Mouse (Mus musculus) midbrain, embryonic 14.5 days (tissue): ENCODE data around the gene Atp6v0a1. TPM values are rescaled to one million over a fixed set of nuclear protein-coding genes. Genes with fewer than 3 reads are reported as not detected.
A peak's percentile ranks its signal among the peaks of the same experiment; 100 is the strongest.
"Not testable (repeated sequence)": the region's sequence is repeated elsewhere in the genome, so short reads cannot be mapped to it uniquely, and the experiment has no call there.

Experiments
- ATAC-seq: fragments of 200-750 bp; cut with Nextera tagmentation; 2 replicates; pipeline ENCODE4 v1.8.0; 2017; ENCODE audit warnings: moderate number of reproducible peaks, moderate library complexity; ENCODE audit not compliant: low FRiP score, low TSS enrichment
- DNase-seq: peaks from one replicate; pipeline ENCODE4 v3.0.0-alpha.2; 2015
- H3K27ac ChIP-seq: fragments of 300-500 bp; sonication (generic); replicated peaks from 2 replicates; pipeline ENCODE4 v1.5.1; 2014; ENCODE audit warnings: mild to moderate bottlenecking, low read depth, low read length, moderate library complexity
- H3K27me3 ChIP-seq: fragments of 300-500 bp; sonication (generic); 2 replicates; pipeline ENCODE4 v1.6.1; 2014; ENCODE audit warnings: low read length, control low read depth, mixed read lengths; ENCODE audit not compliant: control insufficient read depth, insufficient read depth
- H3K36me3 ChIP-seq: fragments of 300-500 bp; sonication (generic); 2 replicates; pipeline ENCODE4 v1.6.1; 2014; ENCODE audit warnings: low read length, control low read depth; ENCODE audit not compliant: control insufficient read depth, insufficient read depth
- H3K4me1 ChIP-seq: fragments of 300-500 bp; sonication (generic); 2 replicates; pipeline ENCODE4 v1.6.1; 2014; ENCODE audit warnings: mild to moderate bottlenecking, antibody characterized with exemption, low read length, control low read depth; ENCODE audit not compliant: control insufficient read depth, insufficient read depth
- H3K4me2 ChIP-seq: fragments of 300-500 bp; sonication (generic); 2 replicates; pipeline ENCODE4 v1.6.1; 2014; ENCODE audit warnings: mild to moderate bottlenecking, low read length, moderate library complexity
- H3K4me3 ChIP-seq: fragments of 300-500 bp; sonication (generic); replicated peaks from 2 replicates; pipeline ENCODE4 v1.5.1; 2014; ENCODE audit warnings: low read depth, low read length
- H3K9ac ChIP-seq: fragments of 300-500 bp; sonication (generic); replicated peaks from 2 replicates; pipeline ENCODE4 v1.6.1; 2014; ENCODE audit warnings: mild to moderate bottlenecking, low read length, moderate library complexity
- H3K9me3 ChIP-seq: fragments of 300-500 bp; sonication (generic); 2 replicates; pipeline ENCODE4 v1.6.1; 2016; ENCODE audit warnings: low read length, control low read depth, mixed read lengths; ENCODE audit not compliant: control insufficient read depth
- WGBS: fragments of 180-500 bp; shearing (Covaris S2); extraction: QIAGEN DNeasy Blood & Tissue Kit; methylation state at CpG from one replicate; pipeline ENCODE4 v1.1.7; 2014; 5-methylcytosine and 5-hydroxymethylcytosine counted together
- polyA plus RNA-seq: library from polyadenylated mRNA; unstranded; fragments of >200 nt; fragmentation: Nextera tagmentation; extraction: Ambion mirVana; gene quantifications from 2 replicates; pipeline ENCODE4 v1.2.1, GENCODE M21; 2014

Atp6v0a1 gene
- polyA plus RNA-seq, 1 experiment from 2014 or later: 115 TPM

DNA sequence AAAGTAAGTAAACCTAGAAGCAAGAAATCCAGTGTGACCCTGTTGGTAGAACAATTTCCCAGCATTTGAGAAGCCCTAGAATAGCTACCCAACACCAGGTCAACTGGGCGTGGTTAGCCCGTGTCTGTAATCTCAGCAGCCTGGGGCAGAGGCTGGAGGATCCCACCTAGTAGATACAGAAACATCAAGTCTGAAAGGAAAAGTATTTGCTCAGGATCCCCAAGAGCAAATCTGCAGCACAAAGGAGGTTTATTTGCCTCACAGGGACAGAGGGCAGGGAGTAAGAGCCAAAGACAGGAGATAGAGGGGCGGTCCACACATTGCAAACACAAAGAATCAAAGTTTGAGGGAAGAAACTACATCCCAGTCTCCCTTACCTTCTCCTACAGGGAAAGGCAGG, 10.0 kb upstream of the Atp6v0a1 start:
- Histone ChIP-seq H3K9ac (no peak overlapping the region), H3K27ac (no peak overlapping the region), H3K4me2 (no peak overlapping the region), H3K9me3 (no peaks in the 10 kb centered on the region), H3K4me1 (no peaks in the 10 kb centered on the region), H3K36me3 (no peaks in the 10 kb centered on the region), H3K4me3 (no peak overlapping the region), H3K27me3 (no peaks in the 10 kb centered on the region)
- ATAC-seq (no peak), DNase-seq (no peak)
- 69% methylated on average over 3 of the region's 3 CpGs for WGBS

DNA sequence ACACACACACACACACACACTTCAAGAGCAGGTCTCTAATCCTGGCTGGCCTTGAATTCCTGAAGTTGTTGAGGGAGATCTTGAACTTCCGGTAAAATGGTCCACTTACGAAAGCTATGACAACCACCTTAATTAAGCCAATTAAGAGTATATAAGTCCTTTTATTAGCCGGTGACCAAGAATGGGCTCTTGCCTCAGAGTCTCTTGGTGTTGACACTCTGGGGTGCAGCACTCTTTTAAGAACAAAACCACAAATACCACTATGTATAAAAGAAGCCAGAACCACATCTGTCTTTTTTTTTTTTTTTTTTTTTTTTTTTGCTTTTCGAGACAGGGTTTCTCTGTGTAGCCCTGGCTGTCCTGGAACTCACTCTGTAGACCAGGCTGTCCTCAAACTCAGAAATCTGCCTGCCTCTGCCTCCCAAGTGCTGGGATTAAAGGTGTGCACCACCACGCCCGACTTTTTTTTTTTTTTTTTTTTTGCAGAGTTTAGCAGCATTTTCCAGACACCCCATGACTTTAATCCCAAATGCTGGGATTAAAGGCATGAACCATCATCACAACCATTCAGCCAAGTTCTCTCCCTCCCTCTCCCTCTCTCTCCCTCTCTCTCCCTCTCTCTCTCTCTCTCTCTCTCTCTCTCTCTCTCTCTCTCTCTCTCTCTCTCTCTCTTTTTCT, 7.2 kb upstream of the Atp6v0a1 start:
- not testable (repeated sequence) for H3K4me1 ChIP-seq, H3K4me3 ChIP-seq, H3K36me3 ChIP-seq, ATAC-seq, H3K27ac ChIP-seq, H3K9me3 ChIP-seq, H3K9ac ChIP-seq, H3K27me3 ChIP-seq, DNase-seq, H3K4me2 ChIP-seq
- 78% methylated on average over 5 of the region's 6 CpGs for WGBS

DNA sequence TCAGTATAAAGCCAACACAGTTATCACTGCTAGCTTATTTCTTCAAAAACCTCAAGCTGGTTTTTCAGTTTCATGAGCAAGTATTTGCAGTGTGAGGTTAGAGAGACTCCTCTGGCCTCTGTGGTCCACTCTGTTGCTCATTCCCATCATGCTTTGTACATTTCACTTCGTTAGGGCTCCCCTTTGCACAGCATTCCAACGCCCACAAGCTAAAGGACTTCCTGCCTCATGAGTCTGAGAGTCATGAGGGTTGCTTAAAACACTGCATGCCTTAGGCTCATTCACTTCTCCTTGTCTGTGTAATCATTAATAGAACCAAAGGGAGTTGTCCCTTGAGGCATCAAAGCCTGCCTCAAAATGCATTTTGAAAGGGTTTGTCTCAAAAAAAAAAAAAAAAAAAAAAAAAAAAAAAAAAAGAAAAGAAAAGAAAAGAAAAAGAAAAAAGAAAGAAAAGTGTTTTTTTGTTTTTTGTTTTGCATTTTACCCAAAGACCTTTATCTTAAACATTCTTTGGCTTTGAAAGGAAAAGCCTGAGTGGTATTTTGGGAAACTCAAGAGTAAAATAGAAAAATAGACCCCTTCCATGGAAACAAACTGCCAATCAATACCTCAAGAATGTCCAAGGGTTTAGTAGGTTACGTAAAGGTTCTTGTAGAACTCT, 6.1 kb upstream of the Atp6v0a1 start:
- no peaks in the 10 kb centered on the region for H3K9me3 ChIP-seq
- no peak overlapping the region for H3K4me3 ChIP-seq
- H3K27me3 ChIP-seq: no peaks in the 10 kb centered on the region
- no peak overlapping the region for H3K9ac ChIP-seq
- no peaks in the 10 kb centered on the region; the same call in 1 of the 2 replicates for H3K4me1 ChIP-seq
- no peak overlapping the region for H3K27ac ChIP-seq
- no peak for ATAC-seq
- WGBS: 56% methylated on average over 3 of the region's 3 CpGs
- no peak overlapping the region for H3K4me2 ChIP-seq
- no peaks in the 10 kb centered on the region for H3K36me3 ChIP-seq
- DNase-seq: no peak

DNA sequence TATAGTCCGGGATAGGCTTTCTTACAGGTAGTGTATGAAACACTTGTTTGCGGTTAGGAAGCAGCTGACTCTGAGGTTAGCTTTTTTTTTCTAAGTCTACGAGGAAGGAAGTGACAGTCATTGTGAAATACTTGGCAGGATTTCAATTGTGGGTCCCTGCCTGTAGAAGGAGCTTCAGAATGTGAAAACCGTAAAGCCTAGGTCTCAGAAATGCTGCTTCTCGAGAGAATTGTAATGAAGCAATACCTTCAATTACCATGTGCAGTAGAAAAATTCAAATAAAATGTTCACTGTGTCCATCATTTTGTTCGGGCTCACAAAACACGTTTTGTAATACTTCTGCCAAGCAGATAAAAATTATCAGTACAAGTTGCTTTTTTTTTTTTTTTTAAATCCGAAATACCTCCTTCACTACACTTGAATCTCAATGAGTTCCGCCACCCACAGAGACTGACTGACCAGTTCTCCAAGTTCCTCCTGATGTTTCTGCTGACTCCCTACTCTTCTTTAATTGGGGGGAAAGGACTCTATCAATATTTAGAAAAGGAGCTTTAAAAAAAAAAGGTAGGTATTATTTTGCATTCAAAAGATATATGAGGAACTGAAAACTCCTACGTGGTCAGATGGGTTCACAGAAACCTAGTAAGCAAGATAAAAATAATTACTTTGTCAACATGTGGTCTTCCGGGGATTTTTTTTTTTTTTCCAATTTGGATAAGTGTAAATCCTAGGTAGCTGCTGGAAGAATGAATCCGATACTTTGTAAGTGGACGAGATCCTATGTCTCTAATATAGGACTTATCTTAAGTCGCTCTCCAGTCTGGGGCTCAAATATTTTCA, 826 bp upstream of the Atp6v0a1 start:
- no peaks in the 10 kb centered on the region for H3K9me3 ChIP-seq
- H3K4me2 ChIP-seq: peak overlapping the region; percentile 76
- peak overlapping the region; percentile 90 for H3K27ac ChIP-seq
- ATAC-seq: 0 out of 2 replicates have a peak, but pooled peaks have one; percentile 38
- WGBS: 53% methylated on average over 14 of the region's 14 CpGs
- DNase-seq: peak; percentile 45
- H3K36me3 ChIP-seq: peaks cover 9% of the 10 kb centered on the region
- H3K4me1 ChIP-seq: peaks cover 18% of the 10 kb centered on the region
- H3K4me3 ChIP-seq: peak overlapping the region; percentile 83
- H3K27me3 ChIP-seq: no peaks in the 10 kb centered on the region
- H3K9ac ChIP-seq: peak overlapping the region; percentile 83; the same call in 1 of the 2 replicates

DNA sequence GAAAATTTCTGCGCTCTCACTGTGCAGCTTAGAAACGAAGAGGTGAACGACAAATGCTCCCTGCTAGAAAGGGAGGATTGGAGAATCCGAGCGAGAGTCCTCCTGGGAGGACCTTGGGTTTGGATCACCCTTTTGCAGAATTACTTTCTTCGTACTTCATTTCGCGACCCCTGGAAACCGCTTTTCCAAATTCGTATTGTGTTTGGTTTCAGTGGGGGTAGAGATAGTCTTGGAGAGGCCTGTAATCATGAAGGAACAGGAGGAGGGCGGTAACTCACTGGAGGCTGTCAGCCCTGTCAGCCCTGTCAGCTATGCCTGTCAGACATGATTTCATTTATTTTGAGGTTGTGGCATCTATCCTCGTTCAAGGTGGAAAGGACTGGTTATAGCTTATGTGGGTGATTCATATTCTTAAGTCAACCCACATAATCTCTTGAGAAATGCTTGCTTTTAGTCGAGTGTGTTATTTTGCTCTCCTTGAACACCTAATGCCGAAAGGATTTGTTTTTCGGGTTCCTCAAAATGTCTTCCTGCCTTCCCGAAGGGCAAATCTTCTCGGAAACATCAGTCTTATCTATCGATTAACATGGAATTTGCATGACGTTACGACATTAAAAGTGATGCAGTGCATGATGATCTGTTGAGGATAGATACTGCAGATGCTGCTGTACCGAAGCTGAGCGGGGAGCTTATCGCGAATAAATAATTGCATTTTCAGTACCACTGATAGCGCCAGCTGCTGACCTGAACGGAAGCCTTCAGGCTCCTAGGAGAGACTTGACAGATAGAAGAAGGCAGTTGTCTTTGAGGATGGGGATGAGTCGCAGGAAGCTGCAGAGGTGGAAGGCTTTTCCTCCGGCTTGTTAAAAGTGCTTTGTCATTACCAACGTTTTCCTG, 884 bp downstream of the Atp6v0a1 start:
- Histone ChIP-seq H3K27me3 (no peaks in the 10 kb centered on the region), H3K27ac (peak overlapping the region; percentile 90), H3K9me3 (no peaks in the 10 kb centered on the region), H3K4me1 (peaks cover 18% of the 10 kb centered on the region), H3K36me3 (peaks cover 25% of the 10 kb centered on the region), H3K9ac (peak overlapping the region; percentile 83), H3K4me2 (peak overlapping the region; percentile 76), H3K4me3 (peak overlapping the region; percentile 83)
- DNase-seq (peak; percentile 75), ATAC-seq (no peak)
- 4% methylated on average over 29 of the region's 29 CpGs for WGBS

DNA sequence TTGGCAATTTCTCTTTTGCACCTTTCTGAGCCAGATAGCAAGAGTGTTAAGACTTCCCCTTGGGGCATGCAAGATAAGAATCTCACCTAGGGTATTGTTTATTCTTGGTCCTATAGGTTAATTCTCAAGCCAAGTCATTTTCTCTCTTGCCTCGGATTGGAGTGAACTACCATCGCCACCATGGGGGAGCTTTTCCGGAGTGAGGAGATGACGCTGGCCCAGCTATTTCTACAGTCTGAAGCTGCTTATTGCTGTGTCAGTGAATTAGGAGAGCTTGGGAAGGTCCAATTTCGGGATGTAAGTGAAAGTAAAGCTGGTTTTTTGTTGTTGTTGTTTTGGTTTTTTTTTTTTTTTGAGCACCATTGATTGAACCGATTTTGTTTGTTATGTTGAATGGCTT, 2.4 kb downstream of the Atp6v0a1 start:
- 76% methylated on average over 6 of the region's 6 CpGs for WGBS
- DNase-seq: no peak
- Histone ChIP-seq H3K36me3 (peaks cover 28% of the 10 kb centered on the region), H3K4me1 (peaks cover 18% of the 10 kb centered on the region), H3K27ac (no peak overlapping the region), H3K4me2 (peak overlapping the region; percentile 76), H3K9me3 (no peaks in the 10 kb centered on the region), H3K9ac (peak overlapping the region; percentile 83; the same call in 1 of the 2 replicates), H3K4me3 (peak overlapping the region; percentile 83), H3K27me3 (no peaks in the 10 kb centered on the region)
- no peak for ATAC-seq

DNA sequence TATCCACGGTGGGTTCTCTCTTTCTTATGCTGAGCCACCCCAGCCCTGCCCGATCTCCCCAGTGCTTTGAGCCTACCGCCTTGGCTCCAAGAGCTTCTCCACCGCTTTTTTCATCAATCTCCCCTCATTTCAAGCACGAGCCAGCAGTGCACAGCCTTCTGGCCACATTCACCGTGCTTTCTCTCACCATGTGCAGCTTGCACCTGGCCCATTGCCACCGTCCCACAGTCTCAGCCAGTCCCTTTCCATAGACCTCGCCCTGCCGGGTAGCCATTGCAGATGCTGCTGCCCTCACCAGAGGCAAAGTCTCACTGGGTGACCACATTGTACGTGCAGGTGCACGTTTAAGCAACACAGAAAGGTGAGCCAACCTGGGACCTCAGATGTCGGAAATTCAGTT, 14.1 kb downstream of the Atp6v0a1 start:
- H3K36me3 ChIP-seq: peaks cover 95% of the 10 kb centered on the region
- 85% methylated on average over 12 of the region's 12 CpGs for WGBS
- DNase-seq (no peak), ATAC-seq (no peak)
- H3K4me1 ChIP-seq: no peaks in the 10 kb centered on the region
- no peak overlapping the region for H3K9ac ChIP-seq
- H3K27ac ChIP-seq: no peak overlapping the region
- H3K27me3 ChIP-seq: no peaks in the 10 kb centered on the region
- no peak overlapping the region for H3K4me2 ChIP-seq
- no peaks in the 10 kb centered on the region for H3K9me3 ChIP-seq
- no peak overlapping the region for H3K4me3 ChIP-seq

DNA sequence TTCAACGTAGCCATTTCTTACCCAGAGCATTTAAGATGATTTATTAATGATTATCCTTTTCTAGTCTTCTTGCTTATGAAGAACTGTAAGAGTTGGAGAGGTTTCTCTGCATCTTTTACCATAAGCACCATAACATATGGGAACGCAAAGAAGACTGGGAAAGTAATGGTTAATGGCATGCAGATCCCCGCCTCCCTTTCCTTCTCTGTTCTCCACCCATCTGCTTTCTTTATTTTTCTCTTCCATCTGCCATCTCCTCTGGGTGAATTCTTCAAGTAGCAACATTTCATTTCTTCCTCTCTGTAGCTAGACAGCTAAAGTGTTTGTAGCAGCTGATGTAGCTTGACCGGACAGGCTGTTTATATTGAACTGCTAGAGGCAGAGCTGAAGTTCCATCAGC, 14.7 kb downstream of the Atp6v0a1 start:
- H3K9ac ChIP-seq: no peak overlapping the region
- WGBS: 90% methylated on average over 4 of the region's 4 CpGs
- no peak overlapping the region for H3K4me2 ChIP-seq
- peaks cover 95% of the 10 kb centered on the region for H3K36me3 ChIP-seq
- ATAC-seq (no peak), DNase-seq (no peak)
- no peaks in the 10 kb centered on the region for H3K9me3 ChIP-seq
- no peaks in the 10 kb centered on the region for H3K27me3 ChIP-seq
- no peak overlapping the region for H3K27ac ChIP-seq
- no peak overlapping the region for H3K4me3 ChIP-seq
- no peaks in the 10 kb centered on the region for H3K4me1 ChIP-seq
